ENCODE assay signal across 19 mouse cellular contexts in the genomic region with DNA sequence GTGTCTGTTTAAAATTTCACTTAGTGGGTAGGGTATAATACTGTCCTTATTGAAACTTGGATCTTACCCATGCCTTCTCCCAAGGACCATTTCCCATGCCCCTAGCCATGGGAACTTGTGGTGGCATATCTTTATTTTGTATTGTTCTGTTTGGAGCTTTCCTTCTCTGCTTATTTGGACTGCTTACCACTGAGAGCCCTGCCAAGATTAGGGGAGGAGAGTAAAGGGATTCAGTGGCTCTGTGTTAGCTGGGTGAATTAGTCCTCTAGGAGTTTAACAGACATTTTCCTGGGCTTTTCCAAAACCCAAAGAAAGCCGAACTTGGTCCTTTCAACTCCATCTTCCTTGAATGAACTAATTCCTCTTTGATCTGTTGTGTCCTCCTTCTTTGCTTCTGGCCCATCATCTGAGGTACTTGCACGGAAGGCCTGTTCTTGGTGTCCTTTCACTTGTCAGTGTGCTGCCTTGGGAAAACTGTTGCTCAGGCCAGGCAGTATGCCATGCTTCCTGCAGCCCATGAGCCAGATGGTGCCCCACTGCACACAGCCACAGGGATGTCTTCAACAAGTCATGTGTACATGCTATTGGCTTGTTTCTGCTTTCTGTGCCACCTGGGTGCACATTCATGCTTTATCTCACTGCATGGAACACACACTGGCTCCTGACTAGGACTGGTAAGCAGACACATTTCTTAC. TPM values are rescaled to one million over a fixed set of nuclear protein-coding genes. Genes with fewer than 3 reads are reported as not detected.
A peak's percentile ranks its signal among the peaks of the same experiment; 100 is the strongest.
DNase-seq lines count a peak whose midpoint lies in the region; ATAC-seq lines count a peak whose summit lies in the region.
"Had no signal": no experiment of that assay in that cellular context is flagged by ENCODE, and none has a peak within 500 bp of the region (broad histone marks: within the 10 kb centered on the region; RNA-seq: fewer than 3 reads in every experiment).

No protein-coding gene starts in this region.

- no peak overlapping the region for H3K4me2 ChIP-seq in forebrain, embryonic 16.5 days (ENCODE audit: low read length)
- no peak overlapping the region for H3K4me2 ChIP-seq in forebrain, embryonic 12.5 days
- H3K4me2 ChIP-seq: liver, embryonic 15.5 days; neural tube, embryonic 13.5 days had no signal

- no peaks in the 10 kb centered on the region for H3K9me3 ChIP-seq in forebrain, embryonic 16.5 days (ENCODE audit: control insufficient read depth, low read length)
- no peaks in the 10 kb centered on the region for H3K9me3 ChIP-seq in forebrain, embryonic 12.5 days
- H3K9me3 ChIP-seq: liver, embryonic 15.5 days; neural tube, embryonic 13.5 days had no signal

- H3K9ac ChIP-seq in forebrain, embryonic 16.5 days (replicated peaks; ENCODE audit: low read depth, low read length), result no peak overlapping the region
- H3K9ac ChIP-seq in forebrain, embryonic 12.5 days, result no peak overlapping the region
- H3K9ac ChIP-seq: liver, embryonic 15.5 days; neural tube, embryonic 13.5 days had no signal

- DNase-seq in layer of hippocampus, postnatal 10 days (ENCODE audit: low spot score in 2 of 2), result peak; percentile 32 to 46
- no peak for DNase-seq in layer of hippocampus, postnatal 25 days (ENCODE audit: extremely low spot score in 1 of 2, low spot score in 1 of 2)
- DNase-seq in right cerebral cortex, postnatal 4 days, result peak; percentile 21
- DNase-seq in right cerebral cortex, adult 18-20 months, result no peak
- DNase-seq in layer of hippocampus, postnatal 36 days, result peak; percentile 16 to 19
- DNase-seq in heart, adult 9 months (ENCODE audit: low spot score in 2 of 2), result no peak
- DNase-seq: adrenal gland, postnatal 14 days; gastrocnemius, postnatal 25 days; heart, postnatal 14 days; kidney, adult 8-10 months; kidney, postnatal 36 days; thymus, postnatal 36 days had no signal

- 63% methylated on average over 2 of the region's 2 CpGs for WGBS in forebrain, embryonic 16.5 days
- 80% methylated on average over 2 of the region's 2 CpGs for WGBS in forebrain, embryonic 12.5 days

- peak; percentile 61 for ATAC-seq in forebrain, embryonic 16.5 days
- no peak for ATAC-seq in forebrain, embryonic 12.5 days (ENCODE audit: low FRiP score)
- ATAC-seq: activated CD4-positive, CD25-positive, alpha-beta regulatory T cell, adult 4 months; lung, postnatal 0 days; Patski had no signal

- H3K4me3 ChIP-seq in forebrain, embryonic 16.5 days (replicated peaks; ENCODE audit: low read length), result no peak overlapping the region
- H3K4me3 ChIP-seq in forebrain, embryonic 12.5 days (replicated peaks), result no peak overlapping the region
- H3K4me3 ChIP-seq: liver, embryonic 15.5 days; neural tube, embryonic 13.5 days had no signal

- H3K4me1 ChIP-seq in forebrain, embryonic 16.5 days (replicated peaks; ENCODE audit: control insufficient read depth, insufficient read depth, low read length), result 0 out of 2 replicates have a peak, but pooled peaks cover 5% of the 10 kb centered on the region
- no peaks in the 10 kb centered on the region for H3K4me1 ChIP-seq in forebrain, embryonic 12.5 days
- H3K4me1 ChIP-seq: liver, embryonic 15.5 days; neural tube, embryonic 13.5 days had no signal

- no peak overlapping the region for H3K27ac ChIP-seq in forebrain, embryonic 16.5 days (ENCODE audit: low read length)
- H3K27ac ChIP-seq in forebrain, embryonic 12.5 days, result no peak overlapping the region
- H3K27ac ChIP-seq: liver, embryonic 15.5 days; neural tube, embryonic 13.5 days had no signal

- no peaks in the 10 kb centered on the region for H3K36me3 ChIP-seq in forebrain, embryonic 16.5 days (ENCODE audit: control insufficient read depth, insufficient read depth)
- H3K36me3 ChIP-seq in forebrain, embryonic 12.5 days (replicated peaks), result no peaks in the 10 kb centered on the region
- H3K36me3 ChIP-seq: liver, embryonic 15.5 days; neural tube, embryonic 13.5 days had no signal

- no peaks in the 10 kb centered on the region for H3K27me3 ChIP-seq in forebrain, embryonic 16.5 days (replicated peaks; ENCODE audit: control insufficient read depth, insufficient read depth, low read length)
- no peaks in the 10 kb centered on the region for H3K27me3 ChIP-seq in forebrain, embryonic 12.5 days
- H3K27me3 ChIP-seq: liver, embryonic 15.5 days; neural tube, embryonic 13.5 days; Patski had no signal

RNA-seq across cellular contexts. Expression of a gene that starts 12.2 kb away (rescaled TPM):
- 36.9 and 37.1 TPM in 2 replicates for polyA plus RNA-seq in forebrain, embryonic 16.5 days (2015; fragmentation: Nextera tagmentation; extraction: Ambion mirVana)
- polyA plus RNA-seq in forebrain, embryonic 12.5 days (2016; fragmentation: Nextera tagmentation; extraction: Ambion mirVana), result 20.3 and 23.6 TPM in 2 replicates
- total RNA-seq in layer of hippocampus, postnatal 10 days (2021), result 10 to 100 TPM; 19.6 to 20.6 TPM
- 10 to 100 TPM; 20.8 to 21.7 TPM for total RNA-seq in layer of hippocampus, postnatal 25 days (2021)
- 10 to 100 TPM; 20.2 to 21.8 TPM for total RNA-seq in layer of hippocampus, postnatal 36 days (2021)

RNA-seq across cellular contexts. Expression of a gene that starts 12.3 kb away (rescaled TPM):
- 29.2 and 32.2 TPM in 2 replicates for polyA plus RNA-seq in forebrain, embryonic 16.5 days (2015; fragmentation: Nextera tagmentation; extraction: Ambion mirVana)
- polyA plus RNA-seq in forebrain, embryonic 12.5 days (2016; fragmentation: Nextera tagmentation; extraction: Ambion mirVana), result 29.5 and 30.0 TPM in 2 replicates
- total RNA-seq in layer of hippocampus, postnatal 10 days (2021), result 10 to 100 TPM; 34.5 to 39.1 TPM
- total RNA-seq in layer of hippocampus, postnatal 25 days (2021), result 10 to 100 TPM; 33.8 to 37.6 TPM
- 10 to 100 TPM; 37.4 to 39.0 TPM for total RNA-seq in layer of hippocampus, postnatal 36 days (2021)

Comparison
In these comparisons a context has a peak if more than half of its experiments do, and no peak if none do; other contexts are left out.
1. DNase-seq: peak in layer of hippocampus, postnatal 10 days (2 of 2), right cerebral cortex, postnatal 4 days (single experiment) and layer of hippocampus, postnatal 36 days (2 of 2); none in layer of hippocampus, postnatal 25 days (0 of 2), right cerebral cortex, adult 18-20 months (single experiment) and heart, adult 9 months (0 of 2).